Mouse (Mus musculus) cerebellum, adult 2 months (tissue): Measurements from ENCODE around the gene Colgalt2. TPM values are rescaled to one million over a fixed set of nuclear protein-coding genes. Genes with fewer than 3 reads are reported as not detected.
A peak's percentile ranks its signal among the peaks of the same experiment; 100 is the strongest.

Experiments used
- DNase-seq, 2 experiments: peaks; one replicate each; pipeline ENCODE4 v3.0.0; 2021
- H3K27ac ChIP-seq: fragments of 200-500 bp; 2 replicates; pipeline ENCODE4 v1.5.1; 2012; ENCODE audit warnings: low read length, control low read depth, inconsistent platforms; ENCODE audit not compliant: insufficient read depth
- H3K27me3 ChIP-seq: fragments of 200-500 bp; 2 replicates; pipeline ENCODE4 v1.6.1; 2012; ENCODE audit warnings: inconsistent platforms, mild to moderate bottlenecking, low read length, moderate library complexity; ENCODE audit not compliant: control insufficient read depth, insufficient read depth
- H3K4me1 ChIP-seq: fragments of 200-500 bp; 2 replicates; pipeline ENCODE4 v1.6.1; 2011; ENCODE audit warnings: low read length; ENCODE audit not compliant: control insufficient read depth, insufficient read depth
- H3K4me3 ChIP-seq: fragments of 200-500 bp; replicated peaks from 2 replicates; pipeline ENCODE3; 2011; ENCODE audit warnings: mild to moderate bottlenecking, low read depth, low read length, control low read depth; ENCODE audit not compliant: insufficient read depth
- CTCF ChIP-seq: fragments of 200-500 bp; IDR thresholded peaks from 2 replicates; pipeline ENCODE4 v1.5.1; 2011; ENCODE audit warnings: low read depth, mild to moderate bottlenecking, control low read depth, low read length, moderate library complexity, borderline replicate concordance; ENCODE audit not compliant: insufficient read depth
- POLR2A ChIP-seq: fragments of 200-500 bp; IDR thresholded peaks from 2 replicates; pipeline ENCODE4 v1.6.1; 2011; ENCODE audit warnings: low read length, control low read depth, borderline replicate concordance; ENCODE audit not compliant: insufficient read depth
- WGBS: fragments of 180-500 bp; shearing (Covaris S2); methylation state at CpG from one replicate; pipeline ENCODE4 v1.1.7; 2018; 5-methylcytosine and 5-hydroxymethylcytosine counted together
- polyA plus RNA-seq: library from polyadenylated mRNA; depleted of rRNA; stranded (reverse); fragments of >200 nt; gene quantifications from 2 replicates; pipeline ENCODE4 v1.2.3, GENCODE M21; 2012

Colgalt2 gene
- polyA plus RNA-seq, 1 experiment, result 3.6 TPM

- no peaks in the 10 kb centered on the region for H3K27me3 ChIP-seq
- no peaks in the 10 kb centered on the region for H3K4me1 ChIP-seq
- WGBS, result 55% methylated on average over 10 of the region's 10 CpGs
- no peak for DNase-seq
- H3K27ac ChIP-seq, result no peak overlapping the region
- no peak overlapping the region for H3K4me3 ChIP-seq
- TF ChIP-seq CTCF (no peak), POLR2A (no peak)
These were observed 55.9 kb downstream of the Colgalt2 start for GRCm38 (mm10) chr1:152455275-152456243.

GRCm38 (mm10) chr1:152456266-152456665 is 56.6 kb downstream of the Colgalt2 start:
- no peaks in the 10 kb centered on the region for H3K27me3 ChIP-seq
- no peaks in the 10 kb centered on the region for H3K4me1 ChIP-seq
- WGBS, result 71% methylated on average over 3 of the region's 3 CpGs
- DNase-seq, result no peak
- H3K27ac ChIP-seq, result no peak overlapping the region
- no peak for TF ChIP-seq POLR2A
- no peak overlapping the region for H3K4me3 ChIP-seq

GRCm38 (mm10) chr1:152457596-152457995 is 58.0 kb downstream of the Colgalt2 start:
- Histone ChIP-seq H3K27me3 (no peaks in the 10 kb centered on the region), H3K4me1 (no peaks in the 10 kb centered on the region; the same call in 1 of the 2 replicates), H3K4me3 (no peak overlapping the region), H3K27ac (no peak overlapping the region)
- 88% methylated on average over 5 of the region's 5 CpGs for WGBS
- TF ChIP-seq POLR2A (no peak), CTCF (no peak)
- DNase-seq, result no peak

- no peak for DNase-seq
- no peak overlapping the region for H3K4me3 ChIP-seq
- H3K27me3 ChIP-seq, result no peaks in the 10 kb centered on the region
- H3K27ac ChIP-seq, result no peak overlapping the region
- H3K4me1 ChIP-seq, result no peaks in the 10 kb centered on the region; the same call in 1 of the 2 replicates
- TF ChIP-seq POLR2A (no peak), CTCF (no peak)
- 39% methylated on average over 7 of the region's 7 CpGs for WGBS
These were observed 59.4 kb downstream of the Colgalt2 start for GRCm38 (mm10) chr1:152458996-152459395.

GRCm38 (mm10) chr1:152460931-152461330 is 61.3 kb downstream of the Colgalt2 start:
- H3K27me3 ChIP-seq, result no peaks in the 10 kb centered on the region
- TF ChIP-seq CTCF, result no peak
- TF ChIP-seq POLR2A, result no peak
- WGBS, result 89% methylated on average over 3 of the region's 3 CpGs
- no peak for DNase-seq
- H3K4me1 ChIP-seq, result no peaks in the 10 kb centered on the region; the same call in 1 of the 2 replicates
- no peak overlapping the region for H3K4me3 ChIP-seq
- H3K27ac ChIP-seq, result no peak overlapping the region

GRCm38 (mm10) chr1:152461814-152462213 is 62.2 kb downstream of the Colgalt2 start:
- TF ChIP-seq POLR2A, result no peak
- no peak for TF ChIP-seq CTCF
- WGBS, result 85% methylated on average over 3 of the region's 3 CpGs
- Histone ChIP-seq H3K4me3 (no peak overlapping the region), H3K27me3 (no peaks in the 10 kb centered on the region), H3K4me1 (no peaks in the 10 kb centered on the region; the same call in 1 of the 2 replicates), H3K27ac (no peak overlapping the region)
- DNase-seq, result no peak

GRCm38 (mm10) chr1:152462348-152462747 is 62.7 kb downstream of the Colgalt2 start:
- peak in 1 of 2 experiments; percentile 9 for DNase-seq
- H3K27me3 ChIP-seq, result no peaks in the 10 kb centered on the region
- no peaks in the 10 kb centered on the region; the same call in 1 of the 2 replicates for H3K4me1 ChIP-seq
- no peak overlapping the region for H3K4me3 ChIP-seq
- H3K27ac ChIP-seq, result no peak overlapping the region
- no peak for TF ChIP-seq POLR2A
- no peak for TF ChIP-seq CTCF
- 44% methylated on average over 7 of the region's 7 CpGs for WGBS

- 43% methylated on average over 3 of the region's 3 CpGs for WGBS
- no peak for TF ChIP-seq CTCF
- no peak for TF ChIP-seq POLR2A
- no peak for DNase-seq
- Histone ChIP-seq H3K27ac (no peak overlapping the region), H3K4me1 (no peaks in the 10 kb centered on the region; the same call in 1 of the 2 replicates), H3K4me3 (no peak overlapping the region), H3K27me3 (no peaks in the 10 kb centered on the region)
These were observed 66.7 kb downstream of the Colgalt2 start for GRCm38 (mm10) chr1:152466280-152466679.
